Mouse (Mus musculus): ENCODE measurements around the gene Ermap.

- TF ChIP-seq CTCF (IDR thresholded peaks at IDR 0.05; ENCODE audit: extremely low read depth, insufficient read depth, low read length) (no peak), POLR2A (IDR thresholded peaks at IDR 0.05; ENCODE audit: extremely low read depth, insufficient read depth, low read length) (no peak)
These were observed 12.1 kb downstream of the Ermap start for GRCm38 (mm10) chr4:119177702-119178101.

Measured in cortical plate, adult 2 months (tissue).